8 mouse cellular contexts compared by ENCODE assay signal in genomic region chr7:45335056-45335455, GRCm38 (mm10). TPM values are rescaled to one million over a fixed set of nuclear protein-coding genes. Genes with fewer than 3 reads are reported as not detected.
A peak's percentile ranks its signal among the peaks of the same experiment; 100 is the strongest.
DNase-seq lines count a peak whose midpoint lies in the region; ATAC-seq lines count a peak whose summit lies in the region.

Hrc (plus strand) TSS chr7:45335290.

- H3K4me1 ChIP-seq in neural tube, embryonic 12.5 days: peaks cover 45% of the 10 kb centered on the region
- peaks cover 67% of the 10 kb centered on the region for H3K4me1 ChIP-seq in limb, embryonic 10.5 days

- no peak for ATAC-seq in neural tube, embryonic 12.5 days (ENCODE audit: low FRiP score, low read depth)

- peak within 1 kb of the TSS; percentile 87 for H3K4me2 ChIP-seq in neural tube, embryonic 12.5 days (replicated peaks)

- H3K27me3 ChIP-seq in neural tube, embryonic 12.5 days (replicated peaks): peaks cover 9% of the 10 kb centered on the region
- H3K27me3 ChIP-seq in limb, embryonic 10.5 days (ENCODE audit: low read depth, poor library complexity, severe bottlenecking): peaks cover 35% of the 10 kb centered on the region

- no peak within 1 kb of the TSS for H3K9ac ChIP-seq in neural tube, embryonic 12.5 days

- no peak within 1 kb of the TSS for H3K27ac ChIP-seq in neural tube, embryonic 12.5 days
- H3K27ac ChIP-seq in limb, embryonic 10.5 days: peak within 1 kb of the TSS; percentile 50; the same call in 1 of the 2 replicates

- 36% methylated on average over 5 of the region's 5 CpGs for WGBS in neural tube, embryonic 12.5 days
- 30% methylated on average over 5 of the region's 5 CpGs for WGBS in limb, embryonic 10.5 days

- DNase-seq in neural tube, embryonic 10.5 days (ENCODE audit: extremely low spot score, low spot score): no peak
- DNase-seq in heart, adult 8-10 months (ENCODE audit: low spot score): peak; percentile 61
- DNase-seq in limb, embryonic 10.5 days (ENCODE audit: low spot score): no peak
- no peak for DNase-seq in natural killer cell, adult 2 months (ENCODE audit: low spot score in 2 of 2)
- no peak for DNase-seq in thymus, postnatal 10 days (ENCODE audit: low spot score in 2 of 2)
- DNase-seq in spleen, postnatal 10 days (ENCODE audit: low spot score in 2 of 2): no peak
- DNase-seq in urinary bladder, postnatal 14 days (ENCODE audit: low spot score): no peak

- H3K36me3 ChIP-seq in neural tube, embryonic 12.5 days: no peaks in the 10 kb centered on the region
- H3K36me3 ChIP-seq in limb, embryonic 10.5 days: no peaks in the 10 kb centered on the region

- peak within 1 kb of the TSS; percentile 54; the same call in 1 of the 2 replicates for H3K4me3 ChIP-seq in neural tube, embryonic 12.5 days
- H3K4me3 ChIP-seq in limb, embryonic 10.5 days: 0 out of 2 replicates have a peak within 1 kb of the TSS, but pooled peaks have one; percentile 72

- H3K9me3 ChIP-seq in neural tube, embryonic 12.5 days: no peaks in the 10 kb centered on the region
- H3K9me3 ChIP-seq in limb, embryonic 10.5 days (replicated peaks): no peaks in the 10 kb centered on the region

RNA-seq across cellular contexts. Expression of gene Hrc, which starts in this region (rescaled TPM):
- 0.46 and 0.77 TPM in 2 replicates for polyA plus RNA-seq in neural tube, embryonic 12.5 days (2016; fragmentation: Nextera tagmentation; extraction: Ambion mirVana)
- total RNA-seq in heart, adult 8-10 months (2022): 1,000 to 10,000 TPM; 1,032 to 1,216 (median 1,081) TPM
- polyA plus RNA-seq in limb, embryonic 10.5 days (2016; fragmentation: Nextera tagmentation; extraction: Ambion mirVana): 0.24 and 0.39 TPM in 2 replicates
